Mouse (Mus musculus): Measurements from ENCODE around the gene Olfr538. TPM values are rescaled to one million over a fixed set of nuclear protein-coding genes. Genes with fewer than 3 reads are reported as not detected.
"Not testable (repeated sequence)": the region's sequence is repeated elsewhere in the genome, so short reads cannot be mapped to it uniquely, and the experiment has no call there.

The Olfr538 gene
- total RNA-seq (2014; rRNA removed), result not detected in 2 replicates
- not detected in 2 replicates for polyA plus RNA-seq (2012; rRNA removed)

- no peak within 1 kb of the TSS for H3K4me3 ChIP-seq (ENCODE audit: insufficient read depth, low read depth, low read length)
- no peaks in the 10 kb centered on the region for H3K79me2 ChIP-seq (ENCODE audit: control insufficient read depth, insufficient read depth, low read length)
- H3K36me3 ChIP-seq (ENCODE audit: control insufficient read depth, insufficient read depth, low read length), result no peaks in the 10 kb centered on the region
- no peaks in the 10 kb centered on the region for H3K4me1 ChIP-seq (ENCODE audit: control insufficient read depth, insufficient read depth, low read length)
- no peak within 1 kb of the TSS for H3K9ac ChIP-seq (ENCODE audit: low read depth, low read length)
- H3K27ac ChIP-seq (replicated peaks; ENCODE audit: insufficient read depth, low read depth, low read length), result no peak within 1 kb of the TSS
- TF ChIP-seq POLR2A (IDR thresholded peaks at IDR 0.05; ENCODE audit: extremely low read depth, insufficient read depth, low read length) (no peak), CTCF (IDR thresholded peaks at IDR 0.05; ENCODE audit: low read depth, low read length) (no peak)
- 72% methylated on average over 3 of the region's 3 CpGs for WGBS
- no peaks in the 10 kb centered on the region for H3K27me3 ChIP-seq (ENCODE audit: control insufficient read depth, insufficient read depth, low read length)
- no peak for DNase-seq (ENCODE audit: extremely low read depth, low read depth, low spot score)
Measured at GRCm38 (mm10) chr7:140567586-140567985, at the start of gene Olfr538. Olfr538 (plus strand) TSS chr7:140567886.

- H3K4me3 ChIP-seq (ENCODE audit: insufficient read depth, low read depth, low read length), result no peak overlapping the region
- 70% methylated on average over 2 of the region's 2 CpGs for WGBS
Measured at GRCm38 (mm10) chr7:140539746-140540145, 27.9 kb upstream of the Olfr538 start.

GRCm38 (mm10) chr7:140600969-140601368, 33.3 kb downstream of the Olfr538 start, which contains the start of gene Olfr46:
Olfr46 (plus strand) TSS chr7:140601269.
- 87% methylated on average over 2 of the region's 2 CpGs for WGBS
- DNase-seq (ENCODE audit: extremely low read depth, low read depth, low spot score); H3K27ac ChIP-seq (replicated peaks; ENCODE audit: insufficient read depth, low read depth, low read length): not testable (repeated sequence)

More at GRCm38 (mm10) chr7:140539746-140540145, 27.9 kb upstream of the Olfr538 start:
- DNase-seq (ENCODE audit: extremely low read depth, low read depth, low spot score), result no peak
- Histone ChIP-seq H3K4me1 (ENCODE audit: control insufficient read depth, insufficient read depth, low read length) (no peaks in the 10 kb centered on the region), H3K9ac (ENCODE audit: low read depth, low read length) (no peak overlapping the region), H3K36me3 (ENCODE audit: control insufficient read depth, insufficient read depth, low read length) (no peaks in the 10 kb centered on the region), H3K27ac (replicated peaks; ENCODE audit: insufficient read depth, low read depth, low read length) (no peak overlapping the region), H3K79me2 (ENCODE audit: control insufficient read depth, insufficient read depth, low read length) (no peaks in the 10 kb centered on the region), H3K27me3 (ENCODE audit: control insufficient read depth, insufficient read depth, low read length) (no peaks in the 10 kb centered on the region)
- TF ChIP-seq POLR2A (IDR thresholded peaks at IDR 0.05; ENCODE audit: extremely low read depth, insufficient read depth, low read length), result no peak
- no peak for TF ChIP-seq CTCF (IDR thresholded peaks at IDR 0.05; ENCODE audit: low read depth, low read length)

More at GRCm38 (mm10) chr7:140600969-140601368, 33.3 kb downstream of the Olfr538 start, which contains the start of gene Olfr46:
- H3K36me3 ChIP-seq (ENCODE audit: control insufficient read depth, insufficient read depth, low read length); H3K27me3 ChIP-seq (ENCODE audit: control insufficient read depth, insufficient read depth, low read length); H3K79me2 ChIP-seq (ENCODE audit: control insufficient read depth, insufficient read depth, low read length); H3K4me1 ChIP-seq (ENCODE audit: control insufficient read depth, insufficient read depth, low read length); H3K9ac ChIP-seq (ENCODE audit: low read depth, low read length); H3K4me3 ChIP-seq (ENCODE audit: insufficient read depth, low read depth, low read length): not testable (repeated sequence)

Other genes with a start within 250 kb of the Olfr538 start
- gene Olfr525, start 247.0 kb upstream of the Olfr538 start, total RNA-seq (2014; rRNA removed), result not detected in 2 replicates
- not detected in 2 replicates for gene Olfr525, start 247.0 kb upstream of the Olfr538 start, polyA plus RNA-seq (2012; rRNA removed)
- gene Olfr527, start 233.9 kb upstream of the Olfr538 start, total RNA-seq (2014; rRNA removed), result not detected in 2 replicates
- gene Olfr527, start 233.9 kb upstream of the Olfr538 start, polyA plus RNA-seq (2012; rRNA removed), result not detected in 2 replicates
- gene Olfr60, start 206.2 kb upstream of the Olfr538 start, total RNA-seq (2014; rRNA removed), result not detected in 2 replicates
- not detected in 2 replicates for gene Olfr60, start 206.2 kb upstream of the Olfr538 start, polyA plus RNA-seq (2012; rRNA removed)
- not detected in 2 replicates for gene Olfr530, start 191.6 kb upstream of the Olfr538 start, total RNA-seq (2014; rRNA removed)
- gene Olfr530, start 191.6 kb upstream of the Olfr538 start, polyA plus RNA-seq (2012; rRNA removed), result not detected in 2 replicates
- not detected in 2 replicates for gene Olfr531, start 165.0 kb upstream of the Olfr538 start, total RNA-seq (2014; rRNA removed)
- not detected in 2 replicates for gene Olfr531, start 165.0 kb upstream of the Olfr538 start, polyA plus RNA-seq (2012; rRNA removed)
- not detected in 2 replicates for gene Olfr532, start 146.2 kb upstream of the Olfr538 start, total RNA-seq (2014; rRNA removed)
- not detected in 2 replicates for gene Olfr532, start 146.2 kb upstream of the Olfr538 start, polyA plus RNA-seq (2012; rRNA removed)
- not detected in 2 replicates for gene Olfr533, start 104.5 kb upstream of the Olfr538 start, total RNA-seq (2014; rRNA removed)
- not detected in 2 replicates for gene Olfr533, start 104.5 kb upstream of the Olfr538 start, polyA plus RNA-seq (2012; rRNA removed)
- gene Olfr535, start 83.7 kb upstream of the Olfr538 start, total RNA-seq (2014; rRNA removed), result not detected in 2 replicates
- not detected in 2 replicates for gene Olfr535, start 83.7 kb upstream of the Olfr538 start, polyA plus RNA-seq (2012; rRNA removed)
- gene Olfr536, start 60.5 kb upstream of the Olfr538 start, total RNA-seq (2014; rRNA removed), result not detected in 2 replicates
- not detected in 2 replicates for gene Olfr536, start 60.5 kb upstream of the Olfr538 start, polyA plus RNA-seq (2012; rRNA removed)
- under 0.01 TPM in 1 of 2 replicates, not detected in the other for gene Olfr46, start 33.4 kb downstream of the Olfr538 start, total RNA-seq (2014; rRNA removed)
- not detected in 2 replicates for gene Olfr46, start 33.4 kb downstream of the Olfr538 start, polyA plus RNA-seq (2012; rRNA removed)
- not detected in 2 replicates for gene Olfr61, start 61.1 kb downstream of the Olfr538 start, total RNA-seq (2014; rRNA removed)
- gene Olfr61, start 61.1 kb downstream of the Olfr538 start, polyA plus RNA-seq (2012; rRNA removed), result not detected in 2 replicates
- not detected in 2 replicates for gene Olfr53, start 78.6 kb downstream of the Olfr538 start, total RNA-seq (2014; rRNA removed)
- not detected in 2 replicates for gene Olfr53, start 78.6 kb downstream of the Olfr538 start, polyA plus RNA-seq (2012; rRNA removed)
- under 0.01 TPM in 1 of 2 replicates, not detected in the other for gene Olfr539, start 92.0 kb downstream of the Olfr538 start, total RNA-seq (2014; rRNA removed)
- gene Olfr539, start 92.0 kb downstream of the Olfr538 start, polyA plus RNA-seq (2012; rRNA removed), result not detected in 2 replicates
- not detected in 2 replicates for gene Olfr45, start 114.1 kb downstream of the Olfr538 start, total RNA-seq (2014; rRNA removed)
- gene Olfr45, start 114.1 kb downstream of the Olfr538 start, polyA plus RNA-seq (2012; rRNA removed), result not detected in 2 replicates
- gene Olfr541, start 129.4 kb downstream of the Olfr538 start, total RNA-seq (2014; rRNA removed), result not detected in 2 replicates
- gene Olfr541, start 129.4 kb downstream of the Olfr538 start, polyA plus RNA-seq (2012; rRNA removed), result 0.07 TPM in 1 of 2 replicates, not detected in the other
- gene Cyp2e1, start 195.9 kb downstream of the Olfr538 start, total RNA-seq (2014; rRNA removed), result 3,097 and 4,003 TPM in 2 replicates
- gene Cyp2e1, start 195.9 kb downstream of the Olfr538 start, polyA plus RNA-seq (2012; rRNA removed), result 2,786 and 2,859 TPM in 2 replicates
- gene Syce1, start 220.0 kb downstream of the Olfr538 start, total RNA-seq (2014; rRNA removed), result not detected in 2 replicates
- gene Syce1, start 220.0 kb downstream of the Olfr538 start, polyA plus RNA-seq (2012; rRNA removed), result 0.07 TPM in 1 of 2 replicates, not detected in the other